12 mouse cellular contexts compared by ENCODE assay signal in the genomic region with DNA sequence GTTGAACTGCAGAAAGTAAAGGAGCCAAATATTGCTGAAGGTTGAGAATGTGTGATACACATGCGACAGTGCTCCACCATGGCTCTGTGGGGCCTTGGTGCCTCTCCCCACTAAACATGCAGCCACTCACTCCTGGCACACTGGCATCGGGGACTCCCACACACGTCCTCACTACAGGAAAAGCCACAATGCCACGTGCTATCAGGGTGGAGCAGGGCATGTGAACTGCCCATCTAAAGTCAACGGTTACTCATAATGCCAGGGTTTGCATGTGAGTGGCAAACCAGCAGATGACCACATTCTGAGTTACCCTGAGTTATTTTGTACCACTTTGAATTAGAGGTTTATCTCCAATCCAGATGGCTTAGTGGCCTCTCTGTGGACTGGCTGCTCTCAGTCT.
A peak's percentile ranks its signal among the peaks of the same experiment; 100 is the strongest.
DNase-seq lines count a peak whose midpoint lies in the region; ATAC-seq lines count a peak whose summit lies in the region.
"Had no signal": no experiment of that assay in that cellular context is flagged by ENCODE, and none has a peak within 500 bp of the region (broad histone marks: within the 10 kb centered on the region; RNA-seq: fewer than 3 reads in every experiment).

No protein-coding gene starts in this region.

- H3K4me3 ChIP-seq in embryonic facial prominence, embryonic 14.5 days (ENCODE audit: low read depth, low read length): no peak overlapping the region
- H3K4me3 ChIP-seq in embryonic facial prominence, embryonic 10.5 days: no peak overlapping the region
- H3K4me3 ChIP-seq: forebrain, embryonic 12.5 days; liver, embryonic 12.5 days had no signal

- peak; percentile 59 for DNase-seq in embryonic facial prominence, embryonic 14.5 days (ENCODE audit: low spot score)
- no peak for DNase-seq in embryonic facial prominence, embryonic 10.5 days (ENCODE audit: low spot score)
- peak; percentile 21 for DNase-seq in thymus, postnatal 4 days
- DNase-seq in thymus, postnatal 10 days (ENCODE audit: low spot score in 2 of 2): no peak
- DNase-seq in lung, postnatal 14 days: peak; percentile 31
- DNase-seq in splenic B cell, adult 2 months (ENCODE audit: low read depth, low spot score): peak; percentile 16
- no peak for DNase-seq in layer of hippocampus, adult 18-20 months (ENCODE audit: low spot score in 2 of 2)
- no peak for DNase-seq in frontal cortex, postnatal 25 days (ENCODE audit: low spot score in 2 of 2)

- H3K36me3 ChIP-seq in embryonic facial prominence, embryonic 14.5 days (ENCODE audit: control insufficient read depth, insufficient read depth, low read length): no peaks in the 10 kb centered on the region
- H3K36me3 ChIP-seq in embryonic facial prominence, embryonic 10.5 days (replicated peaks): no peaks in the 10 kb centered on the region
- no peaks in the 10 kb centered on the region for H3K36me3 ChIP-seq in splenic B cell, adult 2 months (ENCODE audit: control insufficient read depth, insufficient read depth, low read length, poor library complexity, severe bottlenecking)
- H3K36me3 ChIP-seq: forebrain, embryonic 12.5 days; liver, embryonic 12.5 days had no signal

- H3K9me3 ChIP-seq in embryonic facial prominence, embryonic 14.5 days (ENCODE audit: control insufficient read depth, low read length): no peaks in the 10 kb centered on the region
- no peaks in the 10 kb centered on the region for H3K9me3 ChIP-seq in embryonic facial prominence, embryonic 10.5 days
- H3K9me3 ChIP-seq: forebrain, embryonic 12.5 days; liver, embryonic 12.5 days had no signal

- no peak overlapping the region for H3K4me2 ChIP-seq in embryonic facial prominence, embryonic 14.5 days (ENCODE audit: low read depth, low read length)
- H3K4me2 ChIP-seq: forebrain, embryonic 12.5 days; hindbrain, embryonic 14.5 days; liver, embryonic 12.5 days had no signal

- peaks cover 23% of the 10 kb centered on the region for H3K4me1 ChIP-seq in embryonic facial prominence, embryonic 14.5 days (ENCODE audit: control insufficient read depth, insufficient read depth, low read length)
- peaks cover 15% of the 10 kb centered on the region for H3K4me1 ChIP-seq in embryonic facial prominence, embryonic 10.5 days

- ATAC-seq in embryonic facial prominence, embryonic 14.5 days (ENCODE audit: low read depth): peak; percentile 47; the same call in 1 of the 2 replicates
- ATAC-seq: activated CD4-positive, CD25-positive, alpha-beta regulatory T cell, adult 4 months; liver, embryonic 12.5 days had no signal

- no peaks in the 10 kb centered on the region for H3K27me3 ChIP-seq in embryonic facial prominence, embryonic 14.5 days (replicated peaks; ENCODE audit: control insufficient read depth, insufficient read depth, low read length)
- no peaks in the 10 kb centered on the region for H3K27me3 ChIP-seq in embryonic facial prominence, embryonic 10.5 days (replicated peaks; ENCODE audit: low read depth, poor library complexity, severe bottlenecking)
- no peaks in the 10 kb centered on the region for H3K27me3 ChIP-seq in splenic B cell, adult 2 months (ENCODE audit: control insufficient read depth, insufficient read depth, low read length, poor library complexity, severe bottlenecking)
- H3K27me3 ChIP-seq: forebrain, embryonic 12.5 days; liver, embryonic 12.5 days had no signal

- WGBS in embryonic facial prominence, embryonic 14.5 days: 73% methylated on average over 5 of the region's 5 CpGs
- WGBS in embryonic facial prominence, embryonic 10.5 days: 86% methylated on average over 5 of the region's 5 CpGs

- H3K9ac ChIP-seq in embryonic facial prominence, embryonic 14.5 days (ENCODE audit: low read depth, low read length): no peak overlapping the region
- H3K9ac ChIP-seq: forebrain, embryonic 12.5 days; hindbrain, embryonic 14.5 days; liver, embryonic 12.5 days had no signal

- peak overlapping the region; percentile 23; the same call in 1 of the 2 replicates for H3K27ac ChIP-seq in embryonic facial prominence, embryonic 14.5 days (replicated peaks; ENCODE audit: low read depth, low read length)
- H3K27ac ChIP-seq in embryonic facial prominence, embryonic 10.5 days (replicated peaks): no peak overlapping the region
- H3K27ac ChIP-seq: forebrain, embryonic 12.5 days; hindbrain, embryonic 14.5 days; liver, embryonic 12.5 days had no signal

Comparison
In these comparisons a context has a peak if more than half of its experiments do, and no peak if none do; other contexts are left out.
1. DNase-seq: peak in embryonic facial prominence, embryonic 14.5 days (single experiment), thymus, postnatal 4 days (single experiment), lung, postnatal 14 days (single experiment) and splenic B cell, adult 2 months (single experiment); none in embryonic facial prominence, embryonic 10.5 days (single experiment), thymus, postnatal 10 days (0 of 2), layer of hippocampus, adult 18-20 months (0 of 2) and frontal cortex, postnatal 25 days (0 of 2).